Mouse (Mus musculus): ENCODE results near the gene Filip1l. TPM values are rescaled to one million over a fixed set of nuclear protein-coding genes. Genes with fewer than 3 reads are reported as not detected.

Gene Filip1l
- 10 to 100 TPM; 22.6 to 23.5 TPM for total RNA-seq (2021)
- long read RNA-seq, experiment 1, partial matches to known transcripts, result 1 of 4 reads
- long read RNA-seq, experiment 1, other reads (novel, unspliced or antisense), result 0 of 4 reads
- long read RNA-seq, experiment 2, transcript Filip1l-202 (2 exons, 3,253 nt), result major isoform, 21 of 25 reads
- long read RNA-seq, experiment 2, partial matches to known transcripts, result 0 of 25 reads
- long read RNA-seq, experiment 2, other reads (novel, unspliced or antisense), result 4 of 25 reads

GRCm38 (mm10) chr16:57352751-57353150, at the start of gene Filip1l:
Gene Filip1l, plus strand, starts transcription at chr16:57353093.
- DNase-seq (ENCODE audit: low spot score in 2 of 2), result no peak

- no peak for DNase-seq (ENCODE audit: low spot score in 2 of 2)
Measured at GRCm38 (mm10) chr16:57303716-57304115, 49.2 kb upstream of the Filip1l start.

- DNase-seq (ENCODE audit: low spot score in 2 of 2), result no peak
Measured at GRCm38 (mm10) chr16:57305463-57305862, 47.4 kb upstream of the Filip1l start.

- no peak for DNase-seq (ENCODE audit: low spot score in 2 of 2)
Measured at GRCm38 (mm10) chr16:57312130-57312529, 40.8 kb upstream of the Filip1l start.

- no peak for DNase-seq (ENCODE audit: low spot score in 2 of 2)
Measured at GRCm38 (mm10) chr16:57313487-57313886, 39.4 kb upstream of the Filip1l start.

- DNase-seq (ENCODE audit: low spot score in 2 of 2), result no peak
Measured at GRCm38 (mm10) chr16:57314236-57314635, 38.7 kb upstream of the Filip1l start.

GRCm38 (mm10) chr16:57315026-57315425, 37.9 kb upstream of the Filip1l start:
- no peak for DNase-seq (ENCODE audit: low spot score in 2 of 2)

GRCm38 (mm10) chr16:57317127-57317526, 35.8 kb upstream of the Filip1l start:
- DNase-seq (ENCODE audit: low spot score in 2 of 2), result no peak

GRCm38 (mm10) chr16:57317882-57318636, 34.8 kb upstream of the Filip1l start:
- DNase-seq (ENCODE audit: low spot score in 2 of 2), result no peak

GRCm38 (mm10) chr16:57318637-57319125, 34.2 kb upstream of the Filip1l start:
- no peak for DNase-seq (ENCODE audit: low spot score in 2 of 2)

GRCm38 (mm10) chr16:57319284-57320124, 33.4 kb upstream of the Filip1l start:
- no peak for DNase-seq (ENCODE audit: low spot score in 2 of 2)

- no peak for DNase-seq (ENCODE audit: low spot score in 2 of 2)
Measured at GRCm38 (mm10) chr16:57326996-57327395, 25.9 kb upstream of the Filip1l start.

GRCm38 (mm10) chr16:57329028-57329427, 23.9 kb upstream of the Filip1l start:
- no peak for DNase-seq (ENCODE audit: low spot score in 2 of 2)

- DNase-seq (ENCODE audit: low spot score in 2 of 2), result no peak
Measured at GRCm38 (mm10) chr16:57330111-57330510, 22.8 kb upstream of the Filip1l start.

- DNase-seq (ENCODE audit: low spot score in 2 of 2), result no peak
Measured at GRCm38 (mm10) chr16:57332301-57332700, 20.6 kb upstream of the Filip1l start.

GRCm38 (mm10) chr16:57336770-57337423, 16.0 kb upstream of the Filip1l start:
- no peak for DNase-seq (ENCODE audit: low spot score in 2 of 2)

GRCm38 (mm10) chr16:57339765-57340612, 12.9 kb upstream of the Filip1l start:
- no peak for DNase-seq (ENCODE audit: low spot score in 2 of 2)

GRCm38 (mm10) chr16:57340613-57340898, 12.3 kb upstream of the Filip1l start:
- no peak for DNase-seq (ENCODE audit: low spot score in 2 of 2)

GRCm38 (mm10) chr16:57346258-57346657, 6.6 kb upstream of the Filip1l start:
- DNase-seq (ENCODE audit: low spot score in 2 of 2), result no peak

- DNase-seq (ENCODE audit: low spot score in 2 of 2), result no peak
Measured at GRCm38 (mm10) chr16:57349039-57349438, 3.9 kb upstream of the Filip1l start.

Measured in adrenal gland, postnatal 4 days (tissue).